Mouse (Mus musculus): ENCODE measurements around the gene Iqschfp.

The Iqschfp gene

GRCm38 (mm10) chr3:68596938-68597337 lies 704.9 kb downstream of the Iqschfp start:
- DNase-seq (ENCODE audit: low spot score in 2 of 2): no peak

- no peak for DNase-seq (ENCODE audit: low spot score in 2 of 2)
Measured at GRCm38 (mm10) chr3:68602891-68603290, 710.9 kb downstream of the Iqschfp start.

- DNase-seq (ENCODE audit: low spot score in 2 of 2): no peak
Measured at GRCm38 (mm10) chr3:68604467-68604866, 712.4 kb downstream of the Iqschfp start.

GRCm38 (mm10) chr3:68604962-68605361 lies 712.9 kb downstream of the Iqschfp start:
- DNase-seq (ENCODE audit: low spot score in 2 of 2): no peak

GRCm38 (mm10) chr3:68605942-68606603 lies 714.0 kb downstream of the Iqschfp start:
- DNase-seq (ENCODE audit: low spot score in 2 of 2): no peak

GRCm38 (mm10) chr3:68606730-68607129 lies 714.7 kb downstream of the Iqschfp start:
- no peak for DNase-seq (ENCODE audit: low spot score in 2 of 2)

- no peak for DNase-seq (ENCODE audit: low spot score in 2 of 2)
Measured at GRCm38 (mm10) chr3:68607336-68607735, 715.3 kb downstream of the Iqschfp start.

GRCm38 (mm10) chr3:68608848-68609497 lies 716.9 kb downstream of the Iqschfp start:
- no peak for DNase-seq (ENCODE audit: low spot score in 2 of 2)

- DNase-seq (ENCODE audit: low spot score in 2 of 2): no peak
Measured at GRCm38 (mm10) chr3:68610011-68610410, 718.0 kb downstream of the Iqschfp start.

- no peak for DNase-seq (ENCODE audit: low spot score in 2 of 2)
Measured at GRCm38 (mm10) chr3:68610598-68611261, 718.7 kb downstream of the Iqschfp start.

GRCm38 (mm10) chr3:68615042-68615810 lies 723.2 kb downstream of the Iqschfp start:
- DNase-seq (ENCODE audit: low spot score in 2 of 2): no peak

GRCm38 (mm10) chr3:68616363-68616762 lies 724.3 kb downstream of the Iqschfp start:
- no peak for DNase-seq (ENCODE audit: low spot score in 2 of 2)

GRCm38 (mm10) chr3:68617708-68618107 lies 725.7 kb downstream of the Iqschfp start:
- DNase-seq (ENCODE audit: low spot score in 2 of 2): no peak

- no peak for DNase-seq (ENCODE audit: low spot score in 2 of 2)
Measured at GRCm38 (mm10) chr3:68619097-68619496, 727.1 kb downstream of the Iqschfp start.

GRCm38 (mm10) chr3:68621971-68622370 lies 729.9 kb downstream of the Iqschfp start:
- DNase-seq (ENCODE audit: low spot score in 2 of 2): no peak

- no peak for DNase-seq (ENCODE audit: low spot score in 2 of 2)
Measured at GRCm38 (mm10) chr3:68623036-68623435, 731.0 kb downstream of the Iqschfp start.

GRCm38 (mm10) chr3:68624471-68624870 lies 732.4 kb downstream of the Iqschfp start:
- DNase-seq (ENCODE audit: low spot score in 2 of 2): no peak

GRCm38 (mm10) chr3:68630261-68630660 lies 738.2 kb downstream of the Iqschfp start:
- no peak for DNase-seq (ENCODE audit: low spot score in 2 of 2)

- no peak for DNase-seq (ENCODE audit: low spot score in 2 of 2)
Measured at GRCm38 (mm10) chr3:68630821-68631220, 738.8 kb downstream of the Iqschfp start.

GRCm38 (mm10) chr3:68632714-68633113 lies 740.7 kb downstream of the Iqschfp start:
- DNase-seq (ENCODE audit: low spot score in 2 of 2): no peak

- no peak for DNase-seq (ENCODE audit: low spot score in 2 of 2)
Measured at GRCm38 (mm10) chr3:68633577-68633976, 741.5 kb downstream of the Iqschfp start.

- no peak for DNase-seq (ENCODE audit: low spot score in 2 of 2)
Measured at GRCm38 (mm10) chr3:68637960-68638359, 745.9 kb downstream of the Iqschfp start.
